Mouse (Mus musculus) fat pad, adult 2 months (tissue): ENCODE results near the gene Gpr39.
"Not testable (repeated sequence)": the region's sequence is repeated elsewhere in the genome, so short reads cannot be mapped to it uniquely, and the experiment has no call there.

Source experiments
- DNase-seq: peaks from one replicate; pipeline ENCODE4 v3.0.0-alpha.2; 2011; ENCODE audit warnings: low read depth, low spot score; ENCODE audit errors: extremely low read depth

The Gpr39 gene

DNA sequence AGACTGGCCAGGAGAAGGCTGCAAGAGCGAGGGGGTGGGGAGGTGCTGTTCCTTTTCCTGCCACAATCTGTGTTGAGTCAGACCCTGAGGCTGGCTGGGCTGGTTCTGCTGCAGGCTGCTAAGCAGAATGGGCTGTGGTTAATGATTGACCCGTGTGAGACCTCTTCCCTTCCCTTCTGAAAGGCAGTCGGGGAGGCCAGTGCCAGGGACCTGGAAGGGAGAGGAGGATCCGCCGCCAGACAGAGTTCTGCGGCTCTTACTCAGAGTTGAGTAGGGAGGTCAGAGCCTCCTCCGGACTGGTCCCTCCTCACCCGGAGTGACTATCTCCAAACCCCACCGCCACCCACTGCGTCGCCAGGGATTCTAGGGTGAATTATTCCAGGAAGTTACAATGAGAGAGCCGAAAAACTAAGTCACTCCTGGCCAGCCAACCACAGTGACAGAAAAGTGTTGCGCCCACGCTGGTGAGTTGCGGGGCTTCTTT is at the start of gene Gpr39:
Gene Gpr39, plus strand, starts transcription at position 206 of the 484 bp plus-strand sequence.
- no peak for DNase-seq

GRCm38 (mm10) chr1:125639501-125640253 is 37.1 kb upstream of the Gpr39 start:
- DNase-seq = no peak

- DNase-seq = no peak
Measured at GRCm38 (mm10) chr1:125643643-125644042, 33.2 kb upstream of the Gpr39 start.

- DNase-seq = not testable (repeated sequence)
Measured at GRCm38 (mm10) chr1:125646816-125647215, 30.0 kb upstream of the Gpr39 start.

GRCm38 (mm10) chr1:125648011-125648410 is 28.8 kb upstream of the Gpr39 start:
- no peak for DNase-seq

DNA sequence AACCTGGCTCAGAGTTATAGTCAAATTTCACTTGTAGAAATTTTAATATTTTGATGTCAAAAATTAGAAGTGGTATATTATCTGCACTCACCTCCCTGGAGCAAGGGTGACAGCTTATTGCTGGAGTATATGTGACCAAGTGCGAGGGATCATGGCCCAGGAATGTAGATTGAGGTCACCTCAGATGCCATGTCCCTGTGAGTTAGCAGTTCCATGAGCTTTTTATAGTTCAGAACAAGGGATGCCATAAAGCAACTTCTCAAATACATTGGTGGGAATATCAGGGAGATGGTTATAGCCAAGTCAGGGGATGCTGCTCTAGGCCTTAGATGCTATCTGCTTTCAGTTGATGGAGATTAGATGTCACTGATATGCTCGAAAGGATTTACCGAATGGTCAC is 27.7 kb upstream of the Gpr39 start:
- DNase-seq = no peak

DNA sequence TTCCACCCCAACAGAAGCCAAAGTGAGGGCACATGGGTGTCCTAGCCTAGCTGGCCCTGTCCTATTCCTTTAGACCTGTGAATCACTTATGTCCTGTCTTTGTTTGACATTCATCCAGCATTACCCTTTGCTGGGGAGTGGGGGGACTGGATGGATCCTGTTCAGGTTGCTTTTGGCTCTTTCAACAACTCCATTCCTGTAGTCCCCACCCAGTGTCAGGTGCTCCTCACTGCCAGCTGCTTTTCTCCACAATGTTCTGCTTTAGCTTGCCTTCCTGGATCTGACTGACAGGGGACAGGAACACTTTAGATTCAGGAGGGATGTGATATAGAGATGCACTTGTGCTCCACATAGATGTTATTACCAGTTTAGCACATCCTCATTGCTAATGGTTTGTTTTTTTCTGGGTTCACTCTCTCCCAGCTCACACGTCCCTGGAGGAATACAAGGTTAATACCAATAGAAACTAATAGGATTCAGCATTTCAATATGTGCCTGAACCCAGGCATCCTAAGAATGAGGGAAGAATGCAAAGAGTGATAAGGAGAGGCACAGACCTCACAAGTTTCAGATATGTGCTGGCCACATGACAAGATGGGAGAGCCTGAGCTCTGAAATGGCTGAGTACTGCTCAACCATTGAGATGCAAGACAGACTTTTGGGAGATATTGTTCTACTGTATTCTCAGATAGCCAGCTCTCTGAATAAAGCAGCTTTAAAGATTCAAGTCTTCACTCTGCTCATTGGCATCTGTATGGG is 23.8 kb upstream of the Gpr39 start:
- no peak for DNase-seq

GRCm38 (mm10) chr1:125657416-125657815 is 19.4 kb upstream of the Gpr39 start:
- DNase-seq = no peak

DNA sequence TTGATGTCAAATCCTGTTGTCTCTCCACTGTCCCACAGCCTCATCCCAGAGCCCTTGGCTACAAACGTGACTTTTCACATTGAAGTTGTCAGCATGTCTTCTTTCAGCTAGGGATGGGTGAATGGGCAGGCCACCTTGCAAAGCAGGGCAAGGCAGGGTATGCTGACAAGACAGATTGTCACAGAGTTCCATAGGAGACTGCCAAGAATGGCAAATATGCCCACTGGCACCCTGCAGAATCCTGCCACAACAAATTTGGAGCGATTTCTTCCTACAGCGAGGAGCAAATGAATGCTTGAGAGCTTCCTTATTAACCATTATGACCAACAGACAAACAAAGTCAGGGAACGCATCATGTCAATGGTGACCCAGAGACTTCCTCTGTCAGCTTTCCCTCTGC is 16.6 kb upstream of the Gpr39 start:
- no peak for DNase-seq

GRCm38 (mm10) chr1:125660901-125661300 is 15.9 kb upstream of the Gpr39 start:
- no peak for DNase-seq

- no peak for DNase-seq
Measured at GRCm38 (mm10) chr1:125662058-125662457, 14.7 kb upstream of the Gpr39 start.

GRCm38 (mm10) chr1:125662660-125663059 is 14.1 kb upstream of the Gpr39 start:
- DNase-seq = no peak

- no peak for DNase-seq
Measured at GRCm38 (mm10) chr1:125663104-125663503, 13.7 kb upstream of the Gpr39 start.

- no peak for DNase-seq
Measured at GRCm38 (mm10) chr1:125665127-125665637, 11.6 kb upstream of the Gpr39 start.

GRCm38 (mm10) chr1:125669035-125669434 is 7.8 kb upstream of the Gpr39 start:
- no peak for DNase-seq

DNA sequence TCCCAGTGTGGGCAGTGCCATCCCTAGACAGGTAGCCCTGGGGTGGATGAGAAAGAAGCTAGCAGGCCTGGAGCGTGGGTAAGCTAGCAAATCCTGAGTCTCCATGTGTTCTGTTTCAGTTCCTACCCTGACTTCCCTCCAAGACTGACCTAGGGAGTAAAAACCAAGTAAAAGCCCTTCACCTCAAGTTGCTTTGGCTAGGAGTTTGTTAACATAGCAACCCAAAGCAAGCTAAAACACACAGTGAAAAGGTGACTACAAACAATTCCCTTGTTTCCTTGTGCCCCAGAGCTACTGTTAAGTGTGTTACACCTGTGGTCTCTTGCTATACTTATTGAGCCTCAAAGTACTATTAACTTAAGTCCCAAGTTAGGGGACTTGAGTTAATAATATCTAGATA is 1.6 kb upstream of the Gpr39 start:
- DNase-seq = no peak

DNA sequence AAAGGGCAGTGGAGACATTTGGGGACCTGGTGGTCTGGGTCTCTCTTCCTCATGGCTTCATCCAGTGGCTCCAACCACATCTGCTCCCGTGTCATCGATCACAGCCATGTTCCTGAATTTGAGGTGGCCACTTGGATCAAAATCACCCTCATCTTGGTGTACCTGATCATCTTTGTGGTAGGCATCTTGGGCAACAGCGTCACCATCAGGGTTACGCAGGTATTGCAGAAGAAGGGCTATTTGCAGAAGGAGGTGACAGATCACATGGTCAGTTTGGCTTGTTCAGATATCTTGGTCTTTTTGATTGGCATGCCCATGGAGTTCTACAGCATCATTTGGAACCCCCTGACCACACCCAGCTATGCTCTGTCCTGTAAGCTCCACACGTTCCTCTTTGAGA is 491 bp downstream of the Gpr39 start:
- no peak for DNase-seq

DNA sequence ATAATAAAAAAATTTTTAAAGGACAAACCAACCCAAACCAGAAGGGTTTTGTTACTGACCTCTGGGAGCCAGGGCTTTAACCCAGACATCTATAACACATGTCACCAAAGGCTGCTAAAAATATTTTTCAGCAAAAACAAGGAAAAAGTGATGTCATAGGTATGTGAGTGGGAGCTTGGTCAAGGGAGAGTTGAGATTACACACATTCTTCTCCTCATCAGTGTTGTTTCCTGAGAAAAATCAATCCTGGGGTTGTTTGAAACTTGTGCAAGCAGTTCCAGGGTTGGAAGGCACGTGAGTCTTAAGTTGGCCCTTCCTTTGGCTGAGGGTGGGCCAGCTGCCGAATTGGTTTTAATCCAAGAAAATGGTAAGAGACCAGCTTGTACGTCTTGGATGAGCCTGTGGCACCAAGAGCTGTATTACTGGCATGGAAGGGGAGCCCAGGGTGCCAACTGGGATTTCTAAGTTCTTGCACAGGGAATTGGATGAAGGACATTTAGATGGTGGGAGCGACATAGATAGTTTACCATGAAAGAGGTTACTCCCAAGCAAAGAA is 2.8 kb downstream of the Gpr39 start:
- no peak for DNase-seq

DNA sequence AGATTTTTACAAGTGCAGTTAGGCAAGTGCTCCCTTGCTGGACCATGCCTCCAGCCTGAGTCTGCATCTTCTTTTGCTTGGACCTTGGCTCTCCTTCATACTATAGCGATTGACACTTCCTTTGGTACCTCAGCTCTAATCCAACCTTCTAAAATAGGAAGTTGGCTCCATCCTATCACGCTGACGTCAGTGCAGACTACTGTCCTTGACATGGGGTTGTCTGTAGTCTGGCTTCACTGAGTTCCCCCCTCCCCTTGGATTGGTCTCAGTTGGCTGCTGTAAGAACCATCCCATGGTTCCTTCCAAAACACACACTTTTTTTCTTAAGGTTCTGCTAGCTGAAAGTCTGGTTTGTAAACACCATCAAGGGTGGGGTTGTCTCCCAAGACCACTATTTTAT is 7.6 kb downstream of the Gpr39 start:
- DNase-seq = no peak

GRCm38 (mm10) chr1:125685304-125685703 is 8.5 kb downstream of the Gpr39 start:
- no peak for DNase-seq

DNA sequence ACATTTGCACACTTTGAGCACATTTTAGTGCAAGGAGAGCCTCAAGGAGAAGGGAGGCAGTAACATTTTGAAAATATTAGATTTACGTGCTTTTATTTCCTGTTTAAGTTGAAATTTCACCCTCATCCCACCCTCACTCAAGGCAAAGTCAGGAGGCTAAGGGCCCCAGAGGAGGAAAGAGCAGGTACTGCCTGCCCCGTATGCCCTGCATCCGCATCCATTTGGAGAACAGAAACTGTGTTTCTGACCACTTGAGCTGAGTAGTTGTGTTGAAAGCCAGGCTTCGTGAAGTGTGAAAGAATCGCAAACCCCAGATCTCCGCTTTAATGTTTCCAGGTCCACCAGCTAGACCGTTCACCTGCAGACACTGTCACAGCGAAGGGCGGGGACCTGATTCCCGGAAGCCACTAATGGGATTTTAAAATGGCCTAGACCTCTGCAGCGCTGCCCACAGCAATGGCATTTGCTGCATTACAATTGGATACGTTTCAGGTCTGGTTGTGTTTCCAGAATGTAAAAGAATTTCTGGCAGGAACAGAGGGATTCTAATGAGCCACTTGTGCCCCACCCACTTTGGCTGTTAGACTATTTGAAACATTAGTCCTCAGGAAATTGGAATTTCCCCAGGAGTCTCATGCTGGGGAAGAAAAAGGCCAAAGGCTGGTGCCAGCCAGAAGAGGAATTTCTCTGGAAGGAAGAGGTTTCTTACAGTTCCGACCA is 11.1 kb downstream of the Gpr39 start:
- no peak for DNase-seq
